Mouse (Mus musculus) left cerebral cortex, postnatal 14 days (tissue): ENCODE data around the gene Get4. TPM values are rescaled to one million over a fixed set of nuclear protein-coding genes. Genes with fewer than 3 reads are reported as not detected.

Source experiments
- DNase-seq, 2 experiments: peaks; one replicate each; pipeline ENCODE4 v3.0.0; 2021 to 2022; ENCODE audit warnings: low spot score in 2 of 2, mixed read lengths in 1 of 2
- intact Hi-C: fragments of 180-260 bp; cut with DNase I; formaldehyde crosslinking; loops from one replicate; pipeline ENCODE4 v1.15.1; 2025
- total RNA-seq, 2 experiments: library from RNA; stranded (reverse); gene quantifications; 2 replicates each; pipeline ENCODE4 v1.2.3; 2021

The Get4 gene
- total RNA-seq, 2 experiments from 2014 or later: 47.6 to 55.7 TPM

GRCm38 (mm10) chr5:139271994-139272554 is 19.9 kb downstream of the Get4 start:
- no peak for DNase-seq
- intact Hi-C loops: no loop called here

GRCm38 (mm10) chr5:139277287-139277686 is 25.2 kb downstream of the Get4 start:
- DNase-seq: peak; percentile 73 to 91
- intact Hi-C loops: no loop called here

- no peak for DNase-seq
- intact Hi-C loops: loop anchor here (2.0 to 5.0 kb wide), 2 partner anchors 43 to 186 kb away; partner anchors contain the start of gene Adap1
These were observed 29.4 kb downstream of the Get4 start for GRCm38 (mm10) chr5:139281373-139282112.

- intact Hi-C loops: loop anchor here (2.0 to 5.0 kb wide), 2 partner anchors 43 to 185 kb away; partner anchors contain the start of gene Adap1
- peak; percentile 85 to 89 for DNase-seq
These were observed 30.1 kb downstream of the Get4 start for GRCm38 (mm10) chr5:139282191-139282590.

GRCm38 (mm10) chr5:139283460-139284180 is 31.5 kb downstream of the Get4 start:
- intact Hi-C loops: loop anchor here (2.0 to 5.0 kb wide), 2 partner anchors 41 to 184 kb away; partner anchors contain the start of gene Adap1
- DNase-seq: no peak

- DNase-seq: no peak
- intact Hi-C loops: no loop called here
These were observed 33.4 kb downstream of the Get4 start for GRCm38 (mm10) chr5:139285383-139286067.

GRCm38 (mm10) chr5:139286142-139286941 is 34.2 kb downstream of the Get4 start:
- intact Hi-C loops: no loop called here
- no peak for DNase-seq

- DNase-seq: no peak
- intact Hi-C loops: no loop called here
These were observed 35.0 kb downstream of the Get4 start for GRCm38 (mm10) chr5:139287099-139287498.

GRCm38 (mm10) chr5:139287787-139288186 is 35.7 kb downstream of the Get4 start:
- DNase-seq: no peak
- intact Hi-C loops: no loop called here

GRCm38 (mm10) chr5:139288591-139288990 is 36.5 kb downstream of the Get4 start:
- intact Hi-C loops: no loop called here
- DNase-seq: no peak

GRCm38 (mm10) chr5:139290467-139291259 is 38.5 kb downstream of the Get4 start:
- no peak for DNase-seq
- intact Hi-C loops: no loop called here

GRCm38 (mm10) chr5:139291811-139292560 is 39.9 kb downstream of the Get4 start:
- intact Hi-C loops: no loop called here
- DNase-seq: no peak

- intact Hi-C loops: no loop called here
- DNase-seq: no peak
These were observed 42.0 kb downstream of the Get4 start for GRCm38 (mm10) chr5:139294089-139294488.

GRCm38 (mm10) chr5:139297092-139297491 is 45.0 kb downstream of the Get4 start:
- intact Hi-C loops: no loop called here
- no peak for DNase-seq

GRCm38 (mm10) chr5:139297745-139298144 is 45.6 kb downstream of the Get4 start:
- DNase-seq: no peak
- intact Hi-C loops: no loop called here

- intact Hi-C loops: no loop called here
- DNase-seq: no peak
These were observed 50.0 kb downstream of the Get4 start for GRCm38 (mm10) chr5:139302101-139302500.

GRCm38 (mm10) chr5:139303646-139304061 is 51.5 kb downstream of the Get4 start:
- DNase-seq: no peak
- intact Hi-C loops: no loop called here
